ENCODE assay signal across 7 mouse cellular contexts in genomic region chr3:30510105-30510504, GRCm38 (mm10). TPM values are rescaled to one million over a fixed set of nuclear protein-coding genes. Genes with fewer than 3 reads are reported as not detected.
DNase-seq lines count a peak whose midpoint lies in the region; ATAC-seq lines count a peak whose summit lies in the region.

No protein-coding gene starts in this region.

- no peak overlapping the region for H3K27ac ChIP-seq in embryonic facial prominence, embryonic 15.5 days (replicated peaks)
- no peak overlapping the region for H3K27ac ChIP-seq in midbrain, embryonic 14.5 days (replicated peaks; ENCODE audit: low read depth, low read length)

- peak overlapping the region; percentile 93 for H3K4me2 ChIP-seq in embryonic facial prominence, embryonic 15.5 days (replicated peaks)
- H3K4me2 ChIP-seq in midbrain, embryonic 14.5 days (ENCODE audit: low read length) = peak overlapping the region; percentile 76

- peak overlapping the region; percentile 55 for H3K4me3 ChIP-seq in embryonic facial prominence, embryonic 15.5 days (replicated peaks)
- H3K4me3 ChIP-seq in midbrain, embryonic 14.5 days (replicated peaks; ENCODE audit: low read depth, low read length) = peak overlapping the region; percentile 54

- DNase-seq in embryo, embryonic 10.5 days (ENCODE audit: low spot score) = peak; percentile 66
- peak; percentile 14 to 21 for DNase-seq in kidney, adult 8-10 months
- DNase-seq in midbrain, embryonic 14.5 days = peak; percentile 40
- DNase-seq in gastrocnemius, postnatal 36 days = no peak
- no peak for DNase-seq in cerebellum, adult 9-11 months

- no peaks in the 10 kb centered on the region for H3K9me3 ChIP-seq in embryonic facial prominence, embryonic 15.5 days (replicated peaks)
- no peaks in the 10 kb centered on the region for H3K9me3 ChIP-seq in midbrain, embryonic 14.5 days (ENCODE audit: control insufficient read depth, low read length)

- H3K9ac ChIP-seq in embryonic facial prominence, embryonic 15.5 days = no peak overlapping the region
- no peak overlapping the region for H3K9ac ChIP-seq in midbrain, embryonic 14.5 days (replicated peaks; ENCODE audit: low read length)

- H3K36me3 ChIP-seq in embryonic facial prominence, embryonic 15.5 days = no peaks in the 10 kb centered on the region
- H3K36me3 ChIP-seq in midbrain, embryonic 14.5 days (ENCODE audit: control insufficient read depth, insufficient read depth, low read length) = no peaks in the 10 kb centered on the region

- H3K27me3 ChIP-seq in embryonic facial prominence, embryonic 15.5 days = peaks cover 82% of the 10 kb centered on the region
- H3K27me3 ChIP-seq in midbrain, embryonic 14.5 days (ENCODE audit: control insufficient read depth, insufficient read depth, low read length) = peaks cover 56% of the 10 kb centered on the region

- peaks cover 46% of the 10 kb centered on the region for H3K4me1 ChIP-seq in embryonic facial prominence, embryonic 15.5 days
- H3K4me1 ChIP-seq in midbrain, embryonic 14.5 days (ENCODE audit: control insufficient read depth, insufficient read depth, low read length) = peaks cover 23% of the 10 kb centered on the region; the same call in 1 of the 2 replicates

- intact Hi-C loops in gastrocnemius, postnatal 36 days (cut with DNase I) = loop anchor here (5.0 kb wide), 1 partner anchor 698 kb away; no protein-coding TSS in a partner anchor

- ATAC-seq in embryonic facial prominence, embryonic 15.5 days (ENCODE audit: insufficient number of reproducible peaks, low FRiP score, low TSS enrichment, low read depth) = no peak
- ATAC-seq in midbrain, embryonic 14.5 days (ENCODE audit: low FRiP score, low TSS enrichment) = no peak
- no peak for ATAC-seq in erythroblast, adult 5-6 weeks (replicated peaks; ENCODE audit: low FRiP score, poor library complexity, severe bottlenecking)

- 3% methylated on average over 16 of the region's 16 CpGs for WGBS in embryonic facial prominence, embryonic 15.5 days
- 3% methylated on average over 16 of the region's 16 CpGs for WGBS in midbrain, embryonic 14.5 days

RNA-seq across cellular contexts. Expression of gene Mecom, which starts 37.7 kb away (rescaled TPM):
- polyA plus RNA-seq in embryonic facial prominence, embryonic 15.5 days (2015; fragmentation: Nextera tagmentation; extraction: Ambion mirVana) = 8.8 and 9.0 TPM in 2 replicates
- polyA plus RNA-seq in midbrain, embryonic 14.5 days (2014; fragmentation: Nextera tagmentation; extraction: Ambion mirVana) = 4.6 and 10.1 TPM in 2 replicates
- total RNA-seq in erythroblast, adult 5-6 weeks (2015; ENCODE audit: low replicate concordance) = 0.58 and 1.0 TPM in 2 replicates
- 0.84 TPM in 1 of 2 replicates, not detected in the other for total RNA-seq in erythroblast, adult 5-6 weeks (2017; ENCODE audit: low replicate concordance)
- total RNA-seq in gastrocnemius, postnatal 36 days (2021) = 1 to 10 TPM; 4.9 to 7.0 TPM

Comparison
In these comparisons a context has a peak if more than half of its experiments do, and no peak if none do; other contexts are left out.
1. DNase-seq: peak in embryo, embryonic 10.5 days (single experiment), kidney, adult 8-10 months (2 of 2) and midbrain, embryonic 14.5 days (single experiment); none in gastrocnemius, postnatal 36 days (0 of 2) and cerebellum, adult 9-11 months (single experiment).